Mouse (Mus musculus) embryonic facial prominence, embryonic 11.5 days (tissue): ENCODE measurements at regions not wholly inside any gene's neighbourhood (a gene's known extent, or its start where the extent isn't known, plus 50 kb on each side); places are given as distances from the start of the nearest gene placed in this dataset.

Experiments
- ATAC-seq: fragments of 200-750 bp; cut with Nextera tagmentation; replicated peaks from 2 replicates; pipeline ENCODE4 v1.8.0; 2017; ENCODE audit warnings: low read depth; ENCODE audit not compliant: insufficient number of reproducible peaks, low FRiP score, low TSS enrichment
- DNase-seq: peaks from one replicate; pipeline ENCODE4 v3.0.0-alpha.2; 2015; ENCODE audit warnings: low spot score
- H3K27ac ChIP-seq: fragments of 300-500 bp; sonication (generic); replicated peaks from 2 replicates; pipeline ENCODE4 v1.5.1; 2014; ENCODE audit warnings: mild to moderate bottlenecking, low read depth, low read length, control low read depth
- H3K27me3 ChIP-seq: fragments of 300-500 bp; sonication (generic); 2 replicates; pipeline ENCODE4 v1.6.1; 2014; ENCODE audit warnings: mild to moderate bottlenecking, low read length, moderate library complexity, mixed read lengths; ENCODE audit not compliant: control insufficient read depth, insufficient read depth
- H3K36me3 ChIP-seq: fragments of 300-500 bp; sonication (generic); replicated peaks from 2 replicates; pipeline ENCODE4 v1.6.1; 2014; ENCODE audit warnings: low read depth, mild to moderate bottlenecking, low read length, moderate library complexity, mixed read lengths; ENCODE audit not compliant: control insufficient read depth, insufficient read depth
- H3K4me1 ChIP-seq: fragments of 300-500 bp; sonication (generic); 2 replicates; pipeline ENCODE4 v1.6.1; 2014; ENCODE audit warnings: low read length, mixed read lengths; ENCODE audit not compliant: control insufficient read depth, insufficient read depth
- H3K4me2 ChIP-seq: fragments of 300-500 bp; sonication (generic); 2 replicates; pipeline ENCODE4 v1.6.1; 2014; ENCODE audit warnings: low read depth, mild to moderate bottlenecking, control low read depth, low read length, moderate library complexity
- H3K4me3 ChIP-seq: fragments of 300-500 bp; sonication (generic); 2 replicates; pipeline ENCODE4 v1.5.1; 2014; ENCODE audit warnings: low read depth, low read length, control low read depth
- H3K9ac ChIP-seq: fragments of 300-500 bp; sonication (generic); replicated peaks from 2 replicates; pipeline ENCODE4 v1.6.1; 2014; ENCODE audit warnings: mild to moderate bottlenecking, control low read depth, low read length
- H3K9me3 ChIP-seq: fragments of 300-500 bp; sonication (generic); replicated peaks from 2 replicates; pipeline ENCODE4 v1.6.1; 2016; ENCODE audit warnings: mild to moderate bottlenecking, low read length, inconsistent platforms, mixed read lengths; ENCODE audit not compliant: control insufficient read depth
- WGBS: fragments of 180-500 bp; shearing (Covaris S2); extraction: QIAGEN DNeasy Blood & Tissue Kit; methylation state at CpG from one replicate; pipeline ENCODE4 v1.1.7; 2014; 5-methylcytosine and 5-hydroxymethylcytosine counted together

DNA sequence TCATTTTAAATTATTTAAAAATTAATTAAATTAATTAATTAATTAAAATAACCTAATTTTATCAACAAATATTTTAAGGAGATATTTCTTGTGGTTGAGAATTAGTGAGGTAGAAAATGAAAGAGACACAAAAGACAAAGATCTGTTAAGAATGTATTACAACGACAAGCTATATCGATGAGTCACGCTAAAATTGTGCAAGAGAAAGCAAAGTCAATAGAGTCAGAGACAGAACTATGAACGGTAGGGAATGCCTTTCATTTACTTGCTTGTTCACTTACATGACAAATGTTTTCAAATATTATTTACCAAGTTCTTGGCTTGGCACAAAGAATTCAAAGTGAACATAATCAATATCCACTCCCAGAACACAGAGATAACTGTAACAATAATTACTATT, 582.5 kb downstream of the Prkd1 start:
- ATAC-seq (no peak), DNase-seq (no peak)
- H3K9ac ChIP-seq: no peak overlapping the region
- no peaks in the 10 kb centered on the region for H3K27me3 ChIP-seq
- no peak overlapping the region for H3K27ac ChIP-seq
- H3K4me2 ChIP-seq: no peak overlapping the region
- no peaks in the 10 kb centered on the region for H3K36me3 ChIP-seq
- no peaks in the 10 kb centered on the region for H3K9me3 ChIP-seq
- H3K4me1 ChIP-seq: no peaks in the 10 kb centered on the region
- H3K4me3 ChIP-seq: no peak overlapping the region
- 91% methylated on average over 4 of the region's 4 CpGs for WGBS

DNA sequence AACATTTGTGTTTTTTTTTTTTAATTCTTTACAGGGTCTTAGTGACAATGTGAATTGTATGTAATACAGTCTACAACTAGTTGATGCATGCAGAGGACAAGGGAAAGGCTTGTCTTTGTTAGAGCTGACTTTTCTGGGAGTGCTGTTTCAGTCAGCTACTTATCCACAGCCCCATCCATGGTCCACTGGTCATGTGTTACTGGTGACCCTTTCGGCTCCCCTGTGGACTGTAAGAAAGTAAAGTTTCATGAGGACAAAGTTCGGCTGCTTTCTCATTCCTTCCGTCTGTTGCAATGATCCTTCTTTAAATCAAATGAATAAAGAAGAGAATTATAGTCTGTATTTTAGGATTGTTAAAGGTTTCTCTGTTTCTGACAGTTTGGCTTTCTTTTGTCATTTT, 577.1 kb downstream of the Prkd1 start:
- Histone ChIP-seq H3K4me3 (no peak overlapping the region), H3K27ac (no peak overlapping the region), H3K9ac (no peak overlapping the region), H3K9me3 (no peaks in the 10 kb centered on the region), H3K36me3 (no peaks in the 10 kb centered on the region), H3K4me1 (no peaks in the 10 kb centered on the region), H3K4me2 (no peak overlapping the region), H3K27me3 (no peaks in the 10 kb centered on the region)
- DNase-seq: no peak
- WGBS: 27% methylated on average over 3 of the region's 3 CpGs
- ATAC-seq: no peak

DNA sequence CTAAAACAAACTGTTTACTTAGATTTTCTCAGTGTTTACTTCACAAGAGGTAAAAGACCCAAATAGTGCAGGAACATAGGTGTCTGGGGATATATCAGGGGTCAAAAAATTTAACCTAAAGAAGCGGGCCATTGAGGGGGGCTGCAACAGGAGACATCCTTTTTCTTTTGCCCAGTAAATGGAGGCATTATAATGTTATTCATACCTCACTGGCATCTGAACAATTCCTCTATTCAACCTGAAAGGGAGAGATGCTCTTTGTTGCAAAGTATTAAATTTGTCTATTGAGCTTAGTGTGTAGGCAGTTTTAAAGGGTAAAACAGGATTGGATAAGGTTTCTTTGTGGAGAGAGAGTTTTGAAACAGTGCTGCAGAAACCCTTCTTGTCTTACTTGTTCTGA, 576.5 kb downstream of the Prkd1 start:
- no peaks in the 10 kb centered on the region for H3K9me3 ChIP-seq
- H3K27me3 ChIP-seq: no peaks in the 10 kb centered on the region
- no peak overlapping the region for H3K4me3 ChIP-seq
- 16% methylated on average over 1 of the region's 1 CpGs for WGBS
- H3K36me3 ChIP-seq: no peaks in the 10 kb centered on the region
- no peak overlapping the region for H3K27ac ChIP-seq
- H3K4me1 ChIP-seq: no peaks in the 10 kb centered on the region
- ATAC-seq (no peak), DNase-seq (no peak)
- no peak overlapping the region for H3K4me2 ChIP-seq
- H3K9ac ChIP-seq: no peak overlapping the region

DNA sequence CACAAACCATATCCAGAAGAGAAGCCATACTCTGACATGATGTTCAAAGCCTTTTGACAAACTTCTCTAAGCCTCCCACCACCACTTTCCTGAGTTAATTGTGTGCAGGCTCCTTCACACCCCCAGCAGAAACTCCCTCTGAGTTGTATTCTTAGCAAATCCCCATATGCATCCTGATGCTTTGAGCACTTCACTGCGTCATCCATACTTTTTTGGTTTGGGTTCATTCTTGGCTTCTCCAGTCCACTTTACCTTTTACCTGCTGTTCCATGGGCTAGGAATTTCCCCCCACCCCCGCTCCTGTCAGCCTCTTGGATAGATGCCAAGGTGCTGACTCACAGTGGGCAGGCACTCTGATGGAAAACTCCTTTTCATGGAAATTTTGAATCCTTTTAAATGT, 575.2 kb downstream of the Prkd1 start:
- DNase-seq (peak; percentile 8), ATAC-seq (no peak)
- no peaks in the 10 kb centered on the region for H3K27me3 ChIP-seq
- H3K4me2 ChIP-seq: no peak overlapping the region
- no peak overlapping the region for H3K4me3 ChIP-seq
- 73% methylated on average over 2 of the region's 2 CpGs for WGBS
- no peaks in the 10 kb centered on the region for H3K9me3 ChIP-seq
- no peaks in the 10 kb centered on the region for H3K4me1 ChIP-seq
- H3K9ac ChIP-seq: no peak overlapping the region
- H3K36me3 ChIP-seq: no peaks in the 10 kb centered on the region
- no peak overlapping the region for H3K27ac ChIP-seq

DNA sequence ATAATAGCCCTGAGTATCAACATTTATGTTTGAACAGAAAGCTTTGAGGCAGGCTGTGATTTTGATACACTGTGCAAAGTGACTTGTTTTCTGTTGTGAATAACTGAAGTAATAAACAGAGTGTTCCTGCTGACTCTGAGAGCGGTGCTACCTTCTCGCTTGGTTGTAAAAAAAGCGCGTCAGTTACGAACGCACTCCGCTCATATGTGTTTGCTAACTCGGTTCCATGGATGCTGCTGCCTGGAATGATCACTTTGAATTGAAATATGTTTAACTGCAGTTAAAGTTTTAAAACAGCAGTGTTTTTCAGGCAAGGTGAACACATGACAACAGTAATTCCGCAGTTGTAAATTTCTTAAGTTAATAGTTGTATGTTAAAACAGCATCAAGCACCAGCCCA, 567.7 kb downstream of the Prkd1 start:
- no peak for DNase-seq
- no peak overlapping the region for H3K9ac ChIP-seq
- H3K4me3 ChIP-seq: no peak overlapping the region
- WGBS: 88% methylated on average over 9 of the region's 9 CpGs
- H3K4me1 ChIP-seq: no peaks in the 10 kb centered on the region
- H3K27me3 ChIP-seq: no peaks in the 10 kb centered on the region
- no peaks in the 10 kb centered on the region for H3K9me3 ChIP-seq
- H3K4me2 ChIP-seq: no peak overlapping the region
- no peak overlapping the region for H3K27ac ChIP-seq
- no peak for ATAC-seq
- no peaks in the 10 kb centered on the region for H3K36me3 ChIP-seq

DNA sequence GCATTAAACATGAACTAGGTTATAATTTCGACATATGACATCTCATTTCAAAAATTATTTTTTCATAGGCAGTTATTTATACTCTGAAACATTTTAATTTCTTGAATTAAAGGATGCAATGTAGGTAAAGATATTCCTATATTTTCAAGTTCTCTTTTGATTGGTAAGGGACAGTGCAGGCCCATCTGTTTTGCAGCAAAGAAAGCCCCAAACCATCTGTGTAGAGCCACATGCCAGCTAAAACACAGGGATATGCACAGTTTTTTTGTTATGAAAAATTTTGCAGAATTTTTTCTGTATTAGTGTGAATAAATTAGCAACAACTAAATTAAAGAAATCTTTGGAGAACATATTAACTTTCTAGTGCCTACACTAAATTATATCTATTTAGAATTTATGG, 567.3 kb downstream of the Prkd1 start:
- Histone ChIP-seq H3K4me3 (no peak overlapping the region), H3K27ac (no peak overlapping the region), H3K36me3 (no peaks in the 10 kb centered on the region), H3K9me3 (no peaks in the 10 kb centered on the region), H3K27me3 (no peaks in the 10 kb centered on the region), H3K9ac (no peak overlapping the region), H3K4me2 (no peak overlapping the region), H3K4me1 (no peaks in the 10 kb centered on the region)
- DNase-seq: no peak
- WGBS: 79% methylated on average over 1 of the region's 1 CpGs
- ATAC-seq: no peak

DNA sequence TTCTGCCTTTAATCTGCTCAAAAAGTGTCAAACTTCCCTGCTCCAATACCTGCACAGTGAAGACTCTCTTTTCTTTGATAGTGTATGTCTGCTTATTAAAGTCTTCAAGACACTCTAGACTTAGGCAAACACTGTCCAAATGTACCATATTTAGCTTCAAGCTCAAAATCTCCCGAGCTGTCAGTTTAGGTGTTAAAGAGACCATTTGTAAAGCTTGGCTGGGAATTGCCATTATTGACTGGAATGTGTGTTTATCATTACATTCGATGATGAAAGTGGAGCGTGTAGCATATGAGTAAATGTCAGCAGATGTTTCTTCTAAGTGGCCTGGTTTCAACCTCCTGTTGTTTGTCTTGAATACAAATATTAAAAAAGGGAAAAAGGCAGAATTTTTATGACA, 564.4 kb downstream of the Prkd1 start:
- 70% methylated on average over 3 of the region's 3 CpGs for WGBS
- Histone ChIP-seq H3K4me3 (no peak overlapping the region), H3K27me3 (no peaks in the 10 kb centered on the region), H3K36me3 (no peaks in the 10 kb centered on the region), H3K4me2 (no peak overlapping the region), H3K4me1 (no peaks in the 10 kb centered on the region), H3K27ac (no peak overlapping the region), H3K9ac (no peak overlapping the region), H3K9me3 (no peaks in the 10 kb centered on the region)
- DNase-seq (no peak), ATAC-seq (no peak)

DNA sequence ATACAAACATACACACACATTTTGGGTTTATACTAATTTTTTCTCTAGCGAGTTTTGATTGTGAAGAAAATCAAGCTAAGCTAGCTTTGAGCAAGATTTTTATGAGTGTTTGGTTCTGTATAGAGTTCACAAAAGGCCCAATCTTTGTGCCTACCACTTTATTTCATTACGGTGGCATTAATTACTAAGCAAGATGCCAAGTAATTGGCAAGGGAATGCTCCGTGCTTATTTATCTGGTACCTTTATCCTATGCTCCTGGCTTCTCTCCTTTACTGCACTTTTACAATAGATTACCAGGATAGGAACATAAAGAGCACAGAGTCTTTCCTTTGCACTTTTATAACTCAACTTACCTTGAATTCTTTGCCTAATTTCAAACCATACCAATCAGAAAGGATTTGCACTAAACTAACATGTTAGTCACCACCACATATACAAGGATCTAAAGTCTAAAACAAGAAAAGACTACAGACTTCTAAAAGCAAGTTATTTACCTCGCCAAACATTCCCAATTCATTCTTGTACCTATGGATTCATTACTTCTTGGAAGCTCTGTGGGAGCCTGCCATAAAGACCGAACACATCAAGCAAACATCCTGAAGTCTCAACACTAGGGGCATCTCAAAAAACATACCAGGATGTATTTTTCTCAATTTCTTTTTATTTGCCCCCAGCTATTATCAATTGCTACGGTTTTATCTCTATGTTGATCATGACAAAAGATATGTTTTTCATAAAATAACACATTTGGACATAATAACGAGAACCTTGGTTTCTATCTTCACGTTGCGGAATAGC, 537.5 kb downstream of the Prkd1 start:
- no peak for ATAC-seq
- no peaks in the 10 kb centered on the region for H3K27me3 ChIP-seq

More for the DNA sequence above, 537.5 kb downstream of the Prkd1 start:
- Histone ChIP-seq H3K9me3 (no peaks in the 10 kb centered on the region), H3K4me1 (no peaks in the 10 kb centered on the region), H3K27ac (no peak overlapping the region), H3K4me2 (no peak overlapping the region), H3K9ac (no peak overlapping the region), H3K4me3 (no peak overlapping the region), H3K36me3 (no peaks in the 10 kb centered on the region)
- no peak for DNase-seq
- WGBS: 85% methylated on average over 9 of the region's 9 CpGs
